Mouse (Mus musculus) kidney, adult 2 months (tissue): Measurements from ENCODE around the gene Dnajc16.

Experiments used
- CTCF ChIP-seq: fragments of 200-500 bp; conservative IDR thresholded peaks from 2 replicates; pipeline ENCODE4 v1.5.1; 2011; ENCODE audit warnings: low read depth, mild to moderate bottlenecking, control low read depth, low read length, moderate library complexity, mixed read lengths; ENCODE audit not compliant: insufficient read depth, insufficient read length
- POLR2A ChIP-seq: fragments of 200-500 bp; IDR thresholded peaks from one replicate; pipeline ENCODE4 v1.6.1; 2011; ENCODE audit warnings: low read depth, low read length, control low read depth

- no peak for TF ChIP-seq POLR2A
- TF ChIP-seq CTCF: no peak
These were observed 39.2 kb downstream of the Dnajc16 start for GRCm38 (mm10) chr4:141751419-141752075.
